Mouse (Mus musculus) heart, embryonic 16.5 days (tissue): ENCODE results near the gene Ccdc13. TPM values are rescaled to one million over a fixed set of nuclear protein-coding genes. Genes with fewer than 3 reads are reported as not detected.

Experiments used
- ATAC-seq: fragments of 200-750 bp; cut with Nextera tagmentation; replicated peaks from 2 replicates; pipeline ENCODE4 v1.8.0; 2017; ENCODE audit warnings: moderate number of reproducible peaks; ENCODE audit not compliant: insufficient read depth, low FRiP score; ENCODE audit errors: extremely low read depth
- H3K27ac ChIP-seq: fragments of 300-500 bp; sonication (generic); 2 replicates; pipeline ENCODE4 v1.5.1; 2014; ENCODE audit warnings: mild to moderate bottlenecking, low read length, control low read depth, moderate library complexity
- H3K27me3 ChIP-seq: fragments of 300-500 bp; sonication (generic); 2 replicates; pipeline ENCODE4 v1.6.1; 2014; ENCODE audit warnings: low read length, mixed read lengths; ENCODE audit not compliant: control insufficient read depth, insufficient read depth
- H3K36me3 ChIP-seq: fragments of 300-500 bp; sonication (generic); 2 replicates; pipeline ENCODE4 v1.6.1; 2014; ENCODE audit not compliant: control insufficient read depth, insufficient read depth
- H3K4me1 ChIP-seq: fragments of 300-500 bp; sonication (generic); 2 replicates; pipeline ENCODE4 v1.6.1; 2014; ENCODE audit warnings: low read length, mixed read lengths; ENCODE audit not compliant: control insufficient read depth, insufficient read depth
- H3K4me2 ChIP-seq: fragments of 300-500 bp; sonication (generic); 2 replicates; pipeline ENCODE4 v1.6.1; 2014; ENCODE audit warnings: low read depth, mild to moderate bottlenecking, control low read depth, low read length
- H3K4me3 ChIP-seq: fragments of 300-500 bp; sonication (generic); 2 replicates; pipeline ENCODE4 v1.5.1; 2014; ENCODE audit warnings: mild to moderate bottlenecking, control low read depth, low read length
- H3K9ac ChIP-seq: fragments of 300-500 bp; sonication (generic); 2 replicates; pipeline ENCODE4 v1.6.1; 2014; ENCODE audit warnings: low read length, control low read depth
- H3K9me3 ChIP-seq: fragments of 300-500 bp; sonication (generic); replicated peaks from 2 replicates; pipeline ENCODE4 v1.6.1; 2016; ENCODE audit warnings: low read length; ENCODE audit not compliant: control insufficient read depth
- WGBS: fragments of 180-500 bp; shearing (Covaris S2); extraction: QIAGEN DNeasy Blood & Tissue Kit; methylation state at CpG from one replicate; pipeline ENCODE4 v1.1.7; 2014; 5-methylcytosine and 5-hydroxymethylcytosine counted together
- polyA plus RNA-seq: library from polyadenylated mRNA; unstranded; fragments of >200 nt; fragmentation: Nextera tagmentation; extraction: Ambion mirVana; gene quantifications from 2 replicates; pipeline ENCODE4 v1.2.1, GENCODE M21; 2015

Ccdc13 gene
- polyA plus RNA-seq, 1 experiment from 2014 or later: 0.42 TPM

- Histone ChIP-seq H3K4me3 (no peak overlapping the region), H3K9me3 (no peaks in the 10 kb centered on the region), H3K27me3 (no peaks in the 10 kb centered on the region), H3K36me3 (no peaks in the 10 kb centered on the region), H3K27ac (no peak overlapping the region), H3K9ac (no peak overlapping the region), H3K4me2 (no peak overlapping the region), H3K4me1 (no peaks in the 10 kb centered on the region)
- ATAC-seq: no peak
- 90% methylated on average over 5 of the region's 5 CpGs for WGBS
Observed at GRCm38 (mm10) chr9:121869432-121869831, 30.2 kb upstream of the Ccdc13 start.

GRCm38 (mm10) chr9:121868236-121868635 is 29.0 kb upstream of the Ccdc13 start:
- H3K9me3 ChIP-seq: no peaks in the 10 kb centered on the region
- H3K4me1 ChIP-seq: no peaks in the 10 kb centered on the region
- no peaks in the 10 kb centered on the region for H3K27me3 ChIP-seq
- H3K9ac ChIP-seq: no peak overlapping the region
- no peak overlapping the region for H3K27ac ChIP-seq
- no peaks in the 10 kb centered on the region for H3K36me3 ChIP-seq
- H3K4me3 ChIP-seq: no peak overlapping the region
- 67% methylated on average over 6 of the region's 6 CpGs for WGBS
- ATAC-seq: no peak
- no peak overlapping the region for H3K4me2 ChIP-seq

GRCm38 (mm10) chr9:121867632-121868031 is 28.4 kb upstream of the Ccdc13 start:
- Histone ChIP-seq H3K27ac (no peak overlapping the region), H3K27me3 (no peaks in the 10 kb centered on the region), H3K4me2 (no peak overlapping the region), H3K4me1 (no peaks in the 10 kb centered on the region), H3K9ac (no peak overlapping the region), H3K9me3 (no peaks in the 10 kb centered on the region), H3K4me3 (no peak overlapping the region), H3K36me3 (no peaks in the 10 kb centered on the region)
- WGBS: 66% methylated on average over 6 of the region's 6 CpGs
- ATAC-seq: no peak; the same call in 1 of the 2 replicates

- no peaks in the 10 kb centered on the region for H3K27me3 ChIP-seq
- no peak for ATAC-seq
- H3K27ac ChIP-seq: no peak overlapping the region
- no peak overlapping the region for H3K9ac ChIP-seq
- 48% methylated on average over 3 of the region's 3 CpGs for WGBS
- H3K4me3 ChIP-seq: no peak overlapping the region
- H3K4me2 ChIP-seq: no peak overlapping the region
- H3K4me1 ChIP-seq: no peaks in the 10 kb centered on the region
- H3K36me3 ChIP-seq: no peaks in the 10 kb centered on the region
- H3K9me3 ChIP-seq: no peaks in the 10 kb centered on the region
Observed at GRCm38 (mm10) chr9:121865425-121866008, 26.3 kb upstream of the Ccdc13 start.

- no peaks in the 10 kb centered on the region for H3K27me3 ChIP-seq
- H3K9me3 ChIP-seq: no peaks in the 10 kb centered on the region
- 67% methylated on average over 4 of the region's 4 CpGs for WGBS
- no peak overlapping the region for H3K4me2 ChIP-seq
- ATAC-seq: no peak
- no peaks in the 10 kb centered on the region for H3K4me1 ChIP-seq
- no peak overlapping the region for H3K9ac ChIP-seq
- no peak overlapping the region for H3K4me3 ChIP-seq
- H3K36me3 ChIP-seq: no peaks in the 10 kb centered on the region
- H3K27ac ChIP-seq: no peak overlapping the region
Observed at GRCm38 (mm10) chr9:121864837-121865236, 25.6 kb upstream of the Ccdc13 start.

GRCm38 (mm10) chr9:121860921-121861320 is 21.7 kb upstream of the Ccdc13 start:
- Histone ChIP-seq H3K36me3 (no peaks in the 10 kb centered on the region), H3K4me2 (no peak overlapping the region), H3K9me3 (no peaks in the 10 kb centered on the region), H3K27me3 (no peaks in the 10 kb centered on the region), H3K27ac (no peak overlapping the region), H3K4me1 (peaks cover 11% of the 10 kb centered on the region), H3K4me3 (no peak overlapping the region), H3K9ac (no peak overlapping the region)
- ATAC-seq: no peak
- 84% methylated on average over 2 of the region's 2 CpGs for WGBS

- H3K27me3 ChIP-seq: no peaks in the 10 kb centered on the region
- WGBS: 93% methylated on average over 2 of the region's 2 CpGs
- no peak overlapping the region for H3K27ac ChIP-seq
- H3K4me1 ChIP-seq: peaks cover 16% of the 10 kb centered on the region
- H3K9ac ChIP-seq: no peak overlapping the region
- no peaks in the 10 kb centered on the region for H3K36me3 ChIP-seq
- H3K9me3 ChIP-seq: no peaks in the 10 kb centered on the region
- ATAC-seq: no peak
- H3K4me3 ChIP-seq: no peak overlapping the region
- no peak overlapping the region for H3K4me2 ChIP-seq
Observed at GRCm38 (mm10) chr9:121859345-121859744, 20.1 kb upstream of the Ccdc13 start.

GRCm38 (mm10) chr9:121858153-121858488 is 18.9 kb upstream of the Ccdc13 start, which contains the start of gene Higd1a:
TSS of gene Higd1a (minus strand) at chr9:121858362.
- peak within 1 kb of the TSS; percentile 98 for H3K27ac ChIP-seq
- peak within 1 kb of the TSS; percentile 89 for H3K4me3 ChIP-seq
- H3K36me3 ChIP-seq: no peaks in the 10 kb centered on the region
- no peaks in the 10 kb centered on the region for H3K27me3 ChIP-seq
- WGBS: 13% methylated on average over 6 of the region's 6 CpGs
- no peaks in the 10 kb centered on the region for H3K9me3 ChIP-seq
- H3K9ac ChIP-seq: peak within 1 kb of the TSS; percentile 94
- no peak for ATAC-seq
- H3K4me1 ChIP-seq: peaks cover 16% of the 10 kb centered on the region
- H3K4me2 ChIP-seq: peak within 1 kb of the TSS; percentile 75

GRCm38 (mm10) chr9:121857474-121858152 is 18.4 kb upstream of the Ccdc13 start:
- WGBS: under 1% methylated on average over 70 of the region's 70 CpGs
- peaks cover 16% of the 10 kb centered on the region for H3K4me1 ChIP-seq
- H3K4me3 ChIP-seq: peak overlapping the region; percentile 89
- peak overlapping the region; percentile 75 for H3K4me2 ChIP-seq
- H3K27me3 ChIP-seq: no peaks in the 10 kb centered on the region
- H3K9ac ChIP-seq: peak overlapping the region; percentile 94
- no peaks in the 10 kb centered on the region for H3K36me3 ChIP-seq
- ATAC-seq: peak; percentile 96
- H3K9me3 ChIP-seq: no peaks in the 10 kb centered on the region
- H3K27ac ChIP-seq: peak overlapping the region; percentile 98
